Mouse (Mus musculus): ENCODE results near the gene Ttc22. TPM values are rescaled to one million over a fixed set of nuclear protein-coding genes. Genes with fewer than 3 reads are reported as not detected.

The Ttc22 gene
- polyA plus RNA-seq, 1 experiment from 2014 or later, result not detected

- ATAC-seq, result no peak
- DNase-seq, result no peak
- WGBS (ENCODE audit: insufficient replicate concordance), result 64% methylated on average over 6 of the region's 6 CpGs
- no peak overlapping the region for H3K9ac ChIP-seq (replicated peaks)
- H3K9me3 ChIP-seq (ENCODE audit: low read length), result no peaks in the 10 kb centered on the region
- no peak overlapping the region for H3K27ac ChIP-seq (ENCODE audit: low read depth)
- H3K36me3 ChIP-seq (replicated peaks; ENCODE audit: insufficient read depth, low read length), result no peaks in the 10 kb centered on the region
- H3K4me3 ChIP-seq (ENCODE audit: low read depth, low read length), result no peak overlapping the region
- H3K4me2 ChIP-seq (ENCODE audit: low read depth, low read length), result no peak overlapping the region
- H3K4me1 ChIP-seq (ENCODE audit: insufficient read depth), result peaks cover 3% of the 10 kb centered on the region; the same call in 1 of the 2 replicates
- TF ChIP-seq CTCF (IDR thresholded peaks at IDR 0.05; ENCODE audit: low read depth) (no peak), EP300 (IDR thresholded peaks at IDR 0.05; ENCODE audit: low read depth) (no peak)
- H3K27me3 ChIP-seq (ENCODE audit: insufficient read depth, low read length), result no peaks in the 10 kb centered on the region
These were observed 22.0 kb downstream of the Ttc22 start for GRCm38 (mm10) chr4:106644218-106644610.

- no peak for TF ChIP-seq EP300 (IDR thresholded peaks at IDR 0.05; ENCODE audit: low read depth)
- TF ChIP-seq CTCF (IDR thresholded peaks at IDR 0.05; ENCODE audit: low read depth), result no peak
- no peak overlapping the region for H3K4me2 ChIP-seq (ENCODE audit: low read depth, low read length)
- H3K27me3 ChIP-seq (ENCODE audit: insufficient read depth, low read length), result no peaks in the 10 kb centered on the region
- DNase-seq (no peak), ATAC-seq (no peak)
- no peak overlapping the region for H3K9ac ChIP-seq (replicated peaks)
- no peak overlapping the region for H3K27ac ChIP-seq (ENCODE audit: low read depth)
- H3K9me3 ChIP-seq (ENCODE audit: low read length), result no peaks in the 10 kb centered on the region
- H3K4me3 ChIP-seq (ENCODE audit: low read depth, low read length), result no peak overlapping the region
- 72% methylated on average over 5 of the region's 5 CpGs for WGBS (ENCODE audit: insufficient replicate concordance)
- no peaks in the 10 kb centered on the region for H3K36me3 ChIP-seq (replicated peaks; ENCODE audit: insufficient read depth, low read length)
- H3K4me1 ChIP-seq (ENCODE audit: insufficient read depth), result peaks cover 3% of the 10 kb centered on the region; the same call in 1 of the 2 replicates
These were observed 23.6 kb downstream of the Ttc22 start for GRCm38 (mm10) chr4:106645797-106646196.

GRCm38 (mm10) chr4:106647137-106647536, 24.9 kb downstream of the Ttc22 start:
- no peak overlapping the region for H3K9ac ChIP-seq (replicated peaks)
- 75% methylated on average over 6 of the region's 6 CpGs for WGBS (ENCODE audit: insufficient replicate concordance)
- no peak for ATAC-seq
- H3K36me3 ChIP-seq (replicated peaks; ENCODE audit: insufficient read depth, low read length), result no peaks in the 10 kb centered on the region
- no peak overlapping the region for H3K27ac ChIP-seq (ENCODE audit: low read depth)
- H3K9me3 ChIP-seq (ENCODE audit: low read length), result no peaks in the 10 kb centered on the region
- DNase-seq, result no peak
- no peak overlapping the region for H3K4me3 ChIP-seq (ENCODE audit: low read depth, low read length)
- no peak overlapping the region for H3K4me2 ChIP-seq (ENCODE audit: low read depth, low read length)
- TF ChIP-seq CTCF (IDR thresholded peaks at IDR 0.05; ENCODE audit: low read depth) (no peak), EP300 (IDR thresholded peaks at IDR 0.05; ENCODE audit: low read depth) (no peak)
- H3K27me3 ChIP-seq (ENCODE audit: insufficient read depth, low read length), result no peaks in the 10 kb centered on the region
- H3K4me1 ChIP-seq (ENCODE audit: insufficient read depth), result peaks cover 13% of the 10 kb centered on the region

GRCm38 (mm10) chr4:106650833-106651527, 28.7 kb downstream of the Ttc22 start, which contains the start of gene Pars2:
Pars2 (plus strand) TSS chr4:106651069.
- Histone ChIP-seq H3K9ac (replicated peaks) (peak within 1 kb of the TSS; percentile 76), H3K36me3 (replicated peaks; ENCODE audit: insufficient read depth, low read length) (0 out of 2 replicates have a peak, but pooled peaks cover 5% of the 10 kb centered on the region), H3K9me3 (ENCODE audit: low read length) (no peaks in the 10 kb centered on the region), H3K27me3 (ENCODE audit: insufficient read depth, low read length) (no peaks in the 10 kb centered on the region), H3K4me2 (ENCODE audit: low read depth, low read length) (peak within 1 kb of the TSS; percentile 96), H3K4me1 (ENCODE audit: insufficient read depth) (peaks cover 10% of the 10 kb centered on the region), H3K4me3 (ENCODE audit: low read depth, low read length) (peak within 1 kb of the TSS; percentile 67), H3K27ac (ENCODE audit: low read depth) (peak within 1 kb of the TSS; percentile 72)
- WGBS (ENCODE audit: insufficient replicate concordance), result 3% methylated on average over 40 of the region's 40 CpGs
- TF ChIP-seq CTCF (IDR thresholded peaks at IDR 0.05; ENCODE audit: low read depth) (no peak), EP300 (IDR thresholded peaks at IDR 0.05; ENCODE audit: low read depth) (peak; percentile 76)
- DNase-seq, result peak; percentile 97
- ATAC-seq, result peak; percentile 99

GRCm38 (mm10) chr4:106652546-106652945, 30.3 kb downstream of the Ttc22 start:
- DNase-seq, result no peak
- ATAC-seq, result no peak
- Histone ChIP-seq H3K4me1 (ENCODE audit: insufficient read depth) (peaks cover 10% of the 10 kb centered on the region), H3K36me3 (replicated peaks; ENCODE audit: insufficient read depth, low read length) (0 out of 2 replicates have a peak, but pooled peaks cover 5% of the 10 kb centered on the region), H3K9ac (replicated peaks) (no peak overlapping the region), H3K27me3 (ENCODE audit: insufficient read depth, low read length) (no peaks in the 10 kb centered on the region), H3K4me2 (ENCODE audit: low read depth, low read length) (no peak overlapping the region), H3K27ac (ENCODE audit: low read depth) (no peak overlapping the region), H3K4me3 (ENCODE audit: low read depth, low read length) (no peak overlapping the region), H3K9me3 (ENCODE audit: low read length) (no peaks in the 10 kb centered on the region)
- WGBS (ENCODE audit: insufficient replicate concordance), result 62% methylated on average over 3 of the region's 3 CpGs
- no peak for TF ChIP-seq CTCF (IDR thresholded peaks at IDR 0.05; ENCODE audit: low read depth)
- no peak for TF ChIP-seq EP300 (IDR thresholded peaks at IDR 0.05; ENCODE audit: low read depth)

GRCm38 (mm10) chr4:106653051-106653450, 30.8 kb downstream of the Ttc22 start:
- TF ChIP-seq CTCF (IDR thresholded peaks at IDR 0.05; ENCODE audit: low read depth) (no peak), EP300 (IDR thresholded peaks at IDR 0.05; ENCODE audit: low read depth) (no peak)
- Histone ChIP-seq H3K4me1 (ENCODE audit: insufficient read depth) (peaks cover 10% of the 10 kb centered on the region), H3K27ac (ENCODE audit: low read depth) (no peak overlapping the region), H3K4me2 (ENCODE audit: low read depth, low read length) (no peak overlapping the region), H3K27me3 (ENCODE audit: insufficient read depth, low read length) (no peaks in the 10 kb centered on the region), H3K4me3 (ENCODE audit: low read depth, low read length) (no peak overlapping the region), H3K36me3 (replicated peaks; ENCODE audit: insufficient read depth, low read length) (peaks cover 6% of the 10 kb centered on the region; the same call in 1 of the 2 replicates), H3K9me3 (ENCODE audit: low read length) (no peaks in the 10 kb centered on the region), H3K9ac (replicated peaks) (no peak overlapping the region)
- 89% methylated on average over 15 of the region's 15 CpGs for WGBS (ENCODE audit: insufficient replicate concordance)
- no peak for DNase-seq
- ATAC-seq, result no peak

Measured in liver, postnatal 0 days (tissue).